Mouse (Mus musculus): Measurements from ENCODE around the gene Ercc6l2. TPM values are rescaled to one million over a fixed set of nuclear protein-coding genes. Genes with fewer than 3 reads are reported as not detected.

The Ercc6l2 gene
- polyA plus RNA-seq (2015; fragmentation: Nextera tagmentation; extraction: Ambion mirVana), result 22.0 and 26.5 TPM in 2 replicates

- Histone ChIP-seq H3K4me3 (ENCODE audit: low read length) (peak within 1 kb of the TSS; percentile 76), H3K27ac (ENCODE audit: low read length) (peak within 1 kb of the TSS; percentile 89), H3K4me1 (ENCODE audit: insufficient read depth, low read length) (peaks cover 12% of the 10 kb centered on the region), H3K36me3 (ENCODE audit: insufficient read depth, low read length) (no peaks in the 10 kb centered on the region), H3K9me3 (ENCODE audit: low read length) (no peaks in the 10 kb centered on the region), H3K9ac (replicated peaks; ENCODE audit: low read length) (peak within 1 kb of the TSS; percentile 94), H3K27me3 (ENCODE audit: insufficient read depth, low read length) (no peaks in the 10 kb centered on the region), H3K4me2 (replicated peaks; ENCODE audit: low read depth, low read length) (peak within 1 kb of the TSS; percentile 85)
- ATAC-seq (ENCODE audit: low FRiP score, low TSS enrichment), result peak; percentile 99
- WGBS, result 0% methylated on average over 87 of the region's 87 CpGs
These were observed at the start of gene Ercc6l2 for GRCm38 (mm10) chr13:63814746-63815681. TSS of gene Ercc6l2 (plus strand) at chr13:63815240.

GRCm38 (mm10) chr13:63766065-63766464, 49.0 kb upstream of the Ercc6l2 start:
- 14% methylated on average over 11 of the region's 11 CpGs for WGBS
- ATAC-seq (ENCODE audit: low FRiP score, low TSS enrichment), result peak; percentile 84
- no peaks in the 10 kb centered on the region for H3K9me3 ChIP-seq (ENCODE audit: low read length)
- no peak overlapping the region for H3K27ac ChIP-seq (ENCODE audit: low read length)
- no peaks in the 10 kb centered on the region for H3K4me1 ChIP-seq (ENCODE audit: insufficient read depth, low read length)
- no peak overlapping the region for H3K4me3 ChIP-seq (ENCODE audit: low read length)
- no peaks in the 10 kb centered on the region for H3K36me3 ChIP-seq (ENCODE audit: insufficient read depth, low read length)
- no peak overlapping the region for H3K9ac ChIP-seq (replicated peaks; ENCODE audit: low read length)
- no peaks in the 10 kb centered on the region for H3K27me3 ChIP-seq (ENCODE audit: insufficient read depth, low read length)
- no peak overlapping the region for H3K4me2 ChIP-seq (replicated peaks; ENCODE audit: low read depth, low read length)

GRCm38 (mm10) chr13:63771009-63771408, 44.0 kb upstream of the Ercc6l2 start:
- H3K36me3 ChIP-seq (ENCODE audit: insufficient read depth, low read length), result no peaks in the 10 kb centered on the region
- ATAC-seq (ENCODE audit: low FRiP score, low TSS enrichment), result no peak

GRCm38 (mm10) chr13:63778925-63779324, 36.1 kb upstream of the Ercc6l2 start:
- Histone ChIP-seq H3K9ac (replicated peaks; ENCODE audit: low read length) (no peak overlapping the region), H3K9me3 (ENCODE audit: low read length) (no peaks in the 10 kb centered on the region), H3K4me1 (ENCODE audit: insufficient read depth, low read length) (no peaks in the 10 kb centered on the region), H3K36me3 (ENCODE audit: insufficient read depth, low read length) (no peaks in the 10 kb centered on the region), H3K4me3 (ENCODE audit: low read length) (no peak overlapping the region), H3K27me3 (ENCODE audit: insufficient read depth, low read length) (no peaks in the 10 kb centered on the region), H3K4me2 (replicated peaks; ENCODE audit: low read depth, low read length) (no peak overlapping the region), H3K27ac (ENCODE audit: low read length) (no peak overlapping the region)
- WGBS, result 79% methylated on average over 4 of the region's 4 CpGs
- no peak for ATAC-seq (ENCODE audit: low FRiP score, low TSS enrichment)

More at GRCm38 (mm10) chr13:63771009-63771408, 44.0 kb upstream of the Ercc6l2 start:
- no peak overlapping the region for H3K9ac ChIP-seq (replicated peaks; ENCODE audit: low read length)
- no peaks in the 10 kb centered on the region for H3K27me3 ChIP-seq (ENCODE audit: insufficient read depth, low read length)
- 55% methylated on average over 3 of the region's 3 CpGs for WGBS
- H3K9me3 ChIP-seq (ENCODE audit: low read length), result no peaks in the 10 kb centered on the region
- no peak overlapping the region for H3K4me2 ChIP-seq (replicated peaks; ENCODE audit: low read depth, low read length)
- no peak overlapping the region for H3K27ac ChIP-seq (ENCODE audit: low read length)
- H3K4me1 ChIP-seq (ENCODE audit: insufficient read depth, low read length), result no peaks in the 10 kb centered on the region
- no peak overlapping the region for H3K4me3 ChIP-seq (ENCODE audit: low read length)

GRCm38 (mm10) chr13:63779376-63780291, 35.4 kb upstream of the Ercc6l2 start:
- H3K27me3 ChIP-seq (ENCODE audit: insufficient read depth, low read length), result no peaks in the 10 kb centered on the region
- no peak overlapping the region for H3K9ac ChIP-seq (replicated peaks; ENCODE audit: low read length)
- no peak overlapping the region for H3K4me3 ChIP-seq (ENCODE audit: low read length)
- H3K9me3 ChIP-seq (ENCODE audit: low read length), result no peaks in the 10 kb centered on the region
- ATAC-seq (ENCODE audit: low FRiP score, low TSS enrichment), result no peak
- no peak overlapping the region for H3K4me2 ChIP-seq (replicated peaks; ENCODE audit: low read depth, low read length)
- WGBS, result 63% methylated on average over 2 of the region's 2 CpGs
- no peak overlapping the region for H3K27ac ChIP-seq (ENCODE audit: low read length)
- H3K4me1 ChIP-seq (ENCODE audit: insufficient read depth, low read length), result no peaks in the 10 kb centered on the region
- no peaks in the 10 kb centered on the region for H3K36me3 ChIP-seq (ENCODE audit: insufficient read depth, low read length)

- WGBS, result 91% methylated on average over 2 of the region's 2 CpGs
- Histone ChIP-seq H3K9ac (replicated peaks; ENCODE audit: low read length) (no peak overlapping the region), H3K4me1 (ENCODE audit: insufficient read depth, low read length) (no peaks in the 10 kb centered on the region), H3K27ac (ENCODE audit: low read length) (no peak overlapping the region), H3K4me2 (replicated peaks; ENCODE audit: low read depth, low read length) (no peak overlapping the region), H3K27me3 (ENCODE audit: insufficient read depth, low read length) (no peaks in the 10 kb centered on the region), H3K9me3 (ENCODE audit: low read length) (no peaks in the 10 kb centered on the region), H3K36me3 (ENCODE audit: insufficient read depth, low read length) (no peaks in the 10 kb centered on the region), H3K4me3 (ENCODE audit: low read length) (no peak overlapping the region)
- no peak for ATAC-seq (ENCODE audit: low FRiP score, low TSS enrichment)
These were observed 22.7 kb upstream of the Ercc6l2 start for GRCm38 (mm10) chr13:63792234-63792831.

GRCm38 (mm10) chr13:63793345-63794308, 21.4 kb upstream of the Ercc6l2 start:
- ATAC-seq (ENCODE audit: low FRiP score, low TSS enrichment), result no peak

DNA sequence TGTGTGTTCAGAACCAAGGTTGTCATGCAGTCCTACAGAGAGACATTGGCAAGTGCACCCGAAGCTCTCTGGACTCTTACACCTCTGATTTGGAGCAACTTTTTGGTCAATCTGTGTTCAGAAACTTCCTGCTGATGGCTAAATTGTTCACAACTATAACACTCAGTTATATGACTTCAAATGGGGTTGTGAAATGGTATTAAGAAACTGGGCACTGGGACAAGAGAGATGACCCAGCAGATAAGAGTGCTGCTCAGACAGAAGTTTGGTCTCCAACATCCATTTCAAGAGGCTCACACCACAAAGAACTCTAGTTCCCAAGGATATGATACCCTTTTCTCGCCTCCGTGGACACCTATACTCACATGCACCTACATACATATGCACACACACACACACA, 16.4 kb upstream of the Ercc6l2 start:
- Histone ChIP-seq H3K4me3 (ENCODE audit: low read length) (no peak overlapping the region), H3K36me3 (ENCODE audit: insufficient read depth, low read length) (no peaks in the 10 kb centered on the region), H3K27ac (ENCODE audit: low read length) (no peak overlapping the region), H3K27me3 (ENCODE audit: insufficient read depth, low read length) (no peaks in the 10 kb centered on the region), H3K4me2 (replicated peaks; ENCODE audit: low read depth, low read length) (no peak overlapping the region), H3K9me3 (ENCODE audit: low read length) (no peaks in the 10 kb centered on the region), H3K4me1 (ENCODE audit: insufficient read depth, low read length) (no peaks in the 10 kb centered on the region), H3K9ac (replicated peaks; ENCODE audit: low read length) (no peak overlapping the region)
- ATAC-seq (ENCODE audit: low FRiP score, low TSS enrichment), result no peak
- WGBS, result 94% methylated on average over 3 of the region's 3 CpGs

More at GRCm38 (mm10) chr13:63793345-63794308, 21.4 kb upstream of the Ercc6l2 start:
- H3K9ac ChIP-seq (replicated peaks; ENCODE audit: low read length), result no peak overlapping the region
- H3K27me3 ChIP-seq (ENCODE audit: insufficient read depth, low read length), result no peaks in the 10 kb centered on the region
- H3K9me3 ChIP-seq (ENCODE audit: low read length), result no peaks in the 10 kb centered on the region
- 74% methylated on average over 7 of the region's 7 CpGs for WGBS
- H3K4me2 ChIP-seq (replicated peaks; ENCODE audit: low read depth, low read length), result no peak overlapping the region
- no peak overlapping the region for H3K27ac ChIP-seq (ENCODE audit: low read length)
- H3K4me1 ChIP-seq (ENCODE audit: insufficient read depth, low read length), result no peaks in the 10 kb centered on the region
- no peak overlapping the region for H3K4me3 ChIP-seq (ENCODE audit: low read length)
- no peaks in the 10 kb centered on the region for H3K36me3 ChIP-seq (ENCODE audit: insufficient read depth, low read length)
